Mouse (Mus musculus) induced T-regulatory cell, adult 2 months (primary cell): ENCODE results near the gene Atg9b.
A peak's percentile ranks its signal among the peaks of the same experiment; 100 is the strongest.
"Not testable (repeated sequence)": the region's sequence is repeated elsewhere in the genome, so short reads cannot be mapped to it uniquely, and the experiment has no call there.

Experiments used
- DNase-seq: peaks from one replicate; pipeline ENCODE4 v3.0.0-alpha.2; 2012; ENCODE audit warnings: low read depth

The Atg9b gene

GRCm38 (mm10) chr5:24404594-24405360 lies 12.8 kb upstream of the Atg9b start:
- no peak for DNase-seq

DNA sequence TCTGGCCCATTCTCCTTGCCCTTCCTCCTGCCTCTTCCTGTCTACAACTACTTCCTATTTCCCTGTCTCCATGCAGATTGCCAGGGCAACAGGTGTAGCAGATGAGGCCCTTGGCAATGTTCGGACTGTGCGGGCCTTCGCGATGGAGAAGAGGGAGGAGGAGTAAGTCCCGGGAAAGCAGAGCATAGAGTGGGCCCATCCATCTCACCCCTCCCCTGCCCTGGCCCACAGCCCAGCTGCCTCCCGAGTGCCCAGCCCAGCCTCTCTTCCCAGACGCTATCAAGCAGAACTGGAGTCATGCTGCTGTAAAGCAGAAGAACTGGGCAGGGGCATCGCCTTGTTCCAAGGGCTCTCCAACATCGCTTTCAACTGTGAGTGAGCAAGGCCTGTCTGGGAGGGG lies 10.0 kb upstream of the Atg9b start:
- DNase-seq: no peak

- no peak for DNase-seq
Observed at GRCm38 (mm10) chr5:24400911-24401605, 9.1 kb upstream of the Atg9b start.

GRCm38 (mm10) chr5:24400362-24400761 lies 8.4 kb upstream of the Atg9b start:
- no peak for DNase-seq

DNA sequence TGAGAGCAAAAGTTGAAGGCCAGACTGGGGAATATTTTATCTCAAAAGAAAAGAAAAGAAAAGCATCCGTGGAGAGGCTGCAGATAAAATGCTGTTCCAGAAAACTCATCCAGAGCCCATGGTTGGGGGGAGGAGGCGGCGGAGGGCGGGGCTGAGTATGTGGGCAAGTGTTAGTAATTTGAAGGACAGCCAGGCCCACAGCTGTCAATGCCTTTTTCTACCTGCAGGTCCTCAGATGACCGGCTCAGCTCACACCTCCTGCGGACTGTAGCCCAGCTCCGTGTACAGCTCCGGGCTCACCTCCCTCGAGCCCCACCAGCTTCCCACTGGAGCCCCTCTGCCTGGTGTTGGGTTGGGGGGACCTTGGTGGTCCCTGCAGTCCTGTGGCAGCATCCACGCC lies 7.7 kb upstream of the Atg9b start:
- DNase-seq: no peak

DNA sequence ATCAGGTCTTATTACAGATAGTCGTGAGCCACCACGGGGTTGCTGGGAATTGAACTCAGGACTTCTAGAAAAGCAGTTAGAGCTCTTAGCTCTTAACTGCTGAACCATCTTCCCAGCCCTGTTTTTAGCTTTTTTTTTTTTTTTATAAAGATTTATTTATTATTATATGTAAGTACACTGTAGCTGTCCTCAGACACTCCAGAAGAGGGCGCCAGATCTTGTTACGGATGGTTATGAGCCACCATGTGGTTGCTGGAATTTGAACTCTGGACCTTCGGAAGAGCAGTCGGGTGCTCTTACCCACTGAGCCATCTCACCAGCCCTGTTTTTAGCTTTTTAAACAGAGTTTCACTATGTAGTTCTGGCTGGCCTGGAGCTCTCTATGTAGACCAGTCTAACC lies 4.3 kb upstream of the Atg9b start:
- DNase-seq: not testable (repeated sequence)

GRCm38 (mm10) chr5:24394165-24394894 lies 2.4 kb upstream of the Atg9b start:
- peak; percentile 97 for DNase-seq

DNA sequence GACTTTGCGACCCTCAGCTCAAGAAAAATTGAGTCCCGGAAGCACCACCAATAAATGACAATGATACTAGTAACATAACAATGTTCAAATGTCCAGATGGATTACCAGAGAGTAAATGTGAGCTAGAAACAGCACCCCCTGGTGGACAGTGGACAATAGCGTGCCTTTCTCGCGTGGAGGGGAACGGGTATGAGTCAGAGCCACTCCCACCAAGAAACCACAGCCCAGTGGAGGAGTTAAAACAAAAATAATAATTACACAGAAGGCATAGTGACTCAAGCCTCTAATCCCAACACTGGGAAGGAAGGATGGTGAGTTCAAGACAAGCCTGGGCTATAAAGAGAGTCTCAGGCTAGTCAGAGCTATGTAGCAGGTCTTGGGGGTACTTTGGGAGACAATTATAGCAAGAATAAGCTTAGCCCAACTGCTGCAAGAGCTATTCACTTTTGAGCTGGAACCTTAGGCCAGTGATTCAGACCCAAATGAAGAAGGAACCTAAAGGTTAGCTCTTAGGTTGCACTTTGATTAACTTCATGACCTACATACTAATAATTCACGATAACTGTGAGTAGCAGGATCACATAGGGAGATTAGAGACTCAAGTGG lies 1.6 kb upstream of the Atg9b start, which contains the start of gene Abcb8:
Gene Abcb8 (plus strand): TSS at position 272 of the 606 bp plus-strand sequence.
- DNase-seq: peak; percentile 98

- DNase-seq: no peak
Observed at GRCm38 (mm10) chr5:24392724-24393123, 781 bp upstream of the Atg9b start.

- no peak for DNase-seq
Observed at GRCm38 (mm10) chr5:24389658-24390020, 2.3 kb downstream of the Atg9b start.

DNA sequence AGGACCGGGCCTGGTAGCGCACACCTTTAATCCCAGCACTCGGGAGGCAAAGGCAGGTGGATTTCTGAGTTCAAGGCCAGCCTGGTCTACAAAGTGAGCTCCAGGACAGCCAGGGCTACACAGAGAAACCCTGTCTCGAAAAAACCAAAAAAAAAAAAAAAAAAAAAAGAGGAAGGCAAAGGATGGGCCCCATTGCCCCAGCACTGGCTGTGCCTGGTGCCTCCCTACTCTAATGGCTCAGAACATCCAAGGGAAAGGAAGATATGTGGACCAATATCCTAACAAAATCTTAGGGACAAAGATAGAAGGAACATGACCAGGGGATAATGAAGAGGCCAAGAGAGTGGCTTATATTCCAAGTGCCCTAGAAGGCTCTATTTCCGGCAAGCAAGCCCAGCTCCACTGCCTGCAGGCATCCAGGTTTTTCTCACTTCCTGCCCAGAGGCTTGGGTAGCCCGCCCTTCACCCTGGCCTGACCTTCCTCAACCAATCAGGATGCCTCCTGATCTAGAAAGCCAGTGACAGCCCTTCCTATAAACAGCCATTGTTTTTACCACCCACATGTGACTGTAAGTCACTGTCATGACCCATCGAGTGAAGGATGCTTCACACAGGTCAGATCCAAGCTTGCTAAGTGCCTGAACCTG lies 2.8 kb downstream of the Atg9b start:
- DNase-seq: peak; percentile 83

DNA sequence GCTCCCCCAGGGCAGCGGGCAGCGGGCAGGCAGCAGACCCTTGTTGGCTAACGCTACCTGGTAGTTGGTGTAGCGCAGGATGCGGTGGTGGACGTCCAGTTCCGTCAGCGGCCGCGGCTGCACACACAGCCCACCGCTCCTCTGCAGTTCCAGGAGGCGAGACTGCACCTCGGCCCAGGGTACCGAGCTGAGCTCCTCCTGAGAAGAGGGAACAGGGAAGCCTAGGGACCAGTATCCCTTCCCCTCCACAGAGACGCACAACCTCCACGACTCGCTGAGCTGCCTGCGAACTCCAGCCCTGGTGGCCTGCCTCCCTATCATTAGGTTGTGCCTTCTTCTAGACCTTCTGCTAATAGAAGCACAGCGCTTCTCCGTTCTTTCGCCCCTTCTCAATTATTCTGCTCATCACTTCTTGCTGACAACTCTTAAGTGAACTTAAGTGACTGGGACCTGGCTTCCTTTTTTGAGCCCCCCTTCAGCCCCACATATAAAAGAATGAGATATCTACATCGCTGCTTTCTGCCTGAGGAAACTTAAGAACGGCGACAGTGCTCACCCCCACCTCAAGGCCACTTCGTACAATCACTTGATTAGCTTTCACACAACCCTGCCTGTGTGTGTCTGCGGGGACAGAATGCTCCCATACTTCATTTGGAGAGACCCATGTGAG lies 3.6 kb downstream of the Atg9b start:
- peak; percentile 25 for DNase-seq

DNA sequence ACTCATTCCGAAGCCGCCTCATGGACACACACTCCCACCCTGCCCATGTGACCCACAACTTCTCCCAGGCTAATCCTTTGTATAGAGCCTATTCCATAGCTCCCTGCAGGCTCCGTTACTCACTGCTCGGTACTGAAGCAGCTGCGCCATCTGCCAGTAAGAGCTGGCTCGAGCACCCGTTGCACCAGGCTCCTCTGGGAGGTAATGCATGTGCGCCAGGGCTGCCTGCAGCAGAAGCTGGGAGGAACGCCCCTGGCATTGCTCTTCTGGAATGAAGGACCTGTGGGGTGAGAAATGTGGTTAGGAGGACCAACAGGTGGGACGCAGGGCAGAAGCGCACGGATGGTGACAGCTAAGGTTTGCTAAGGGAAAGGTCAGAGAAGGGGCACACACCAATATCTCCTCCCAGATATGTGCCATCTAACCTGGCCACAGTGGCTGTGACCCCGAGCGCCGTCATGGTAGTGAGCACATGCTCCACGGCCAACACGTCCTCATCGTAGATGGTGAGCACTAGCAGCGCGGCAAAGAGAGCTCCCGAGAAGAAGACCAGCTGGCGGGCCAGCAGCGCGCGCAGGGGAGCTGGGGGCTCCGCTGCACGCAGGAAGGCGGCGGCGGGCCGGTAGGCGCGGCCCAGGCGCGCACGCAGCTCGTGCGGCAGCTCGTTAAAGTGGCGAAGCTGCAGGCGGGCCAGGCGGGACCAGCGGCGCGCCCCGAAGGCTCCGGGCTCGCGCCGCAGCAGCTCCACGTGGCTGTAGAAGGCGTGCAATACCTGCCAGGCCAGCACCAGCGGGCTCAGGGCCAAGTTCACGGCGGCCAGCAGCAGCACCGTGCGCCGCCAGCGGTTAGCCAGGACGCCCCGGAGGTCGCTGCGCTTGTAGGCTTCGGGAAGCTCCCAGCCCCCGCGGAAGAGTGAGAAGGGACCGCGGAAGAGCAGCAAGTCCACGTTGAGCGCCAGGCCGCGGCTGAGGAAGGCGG lies 4.4 kb downstream of the Atg9b start:
- peak; percentile 73 for DNase-seq

DNA sequence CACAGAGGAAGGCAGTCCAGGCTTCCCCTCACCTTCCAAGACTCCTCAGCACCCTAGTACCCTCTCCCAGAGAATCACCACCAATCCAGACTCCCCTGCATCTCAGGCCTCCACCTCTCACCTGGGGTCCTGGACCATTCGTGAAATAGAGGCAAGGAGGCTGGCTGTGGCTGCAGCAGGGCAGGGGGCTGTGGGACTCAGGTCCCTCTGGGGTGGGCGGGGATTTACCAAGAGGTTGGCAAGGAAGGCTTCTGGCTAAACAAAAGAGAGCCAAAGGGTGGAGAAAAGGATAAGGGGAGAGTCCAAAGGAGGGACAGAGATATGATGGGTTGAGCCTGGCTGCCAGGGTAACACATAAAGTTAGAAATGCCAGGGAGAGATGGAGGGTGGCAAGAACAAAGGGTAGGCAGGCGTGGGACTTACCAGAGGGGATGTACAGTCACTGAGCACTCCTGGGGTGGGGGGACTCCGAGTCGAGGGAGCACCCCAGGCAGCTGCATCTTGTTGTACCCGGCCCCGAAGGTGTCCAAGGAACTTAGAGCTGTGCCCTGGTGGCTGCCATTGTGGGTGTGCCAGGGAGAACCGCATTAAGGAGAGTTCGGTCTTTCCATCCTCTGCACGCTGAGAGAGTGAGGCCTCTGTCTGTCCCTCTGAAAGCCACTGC lies 5.9 kb downstream of the Atg9b start:
- no peak for DNase-seq

- peak; percentile 23 for DNase-seq
Observed at GRCm38 (mm10) chr5:24385374-24385773, 6.6 kb downstream of the Atg9b start.

- DNase-seq: peak; percentile 83
Observed at GRCm38 (mm10) chr5:24384407-24384806, 7.5 kb downstream of the Atg9b start.

GRCm38 (mm10) chr5:24383026-24383859 lies 8.7 kb downstream of the Atg9b start:
- DNase-seq: peak; percentile 98

GRCm38 (mm10) chr5:24381988-24382387 lies 10.0 kb downstream of the Atg9b start:
- no peak for DNase-seq

DNA sequence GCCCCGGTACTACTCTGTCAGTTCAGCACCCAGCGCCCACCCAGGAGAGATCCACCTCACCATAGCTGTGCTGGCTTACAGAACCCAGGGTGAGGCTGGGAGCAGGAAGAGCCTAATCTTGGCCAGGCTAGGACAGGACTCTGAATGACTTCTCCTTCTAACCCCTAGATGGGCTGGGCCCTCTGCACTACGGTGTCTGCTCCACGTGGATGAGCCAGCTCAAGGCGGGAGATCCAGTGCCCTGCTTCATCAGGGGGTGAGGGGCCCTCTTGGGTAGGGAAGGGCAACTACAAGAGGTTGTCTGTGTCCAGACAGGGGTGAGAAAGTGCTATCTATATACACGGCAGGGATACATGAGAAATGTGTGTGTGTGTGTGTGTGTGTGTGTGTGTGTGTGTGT lies 10.5 kb downstream of the Atg9b start:
- no peak for DNase-seq
